Mouse (Mus musculus): ENCODE data around the gene Oaz1. TPM values are rescaled to one million over a fixed set of nuclear protein-coding genes. Genes with fewer than 3 reads are reported as not detected.
A peak's percentile ranks its signal among the peaks of the same experiment; 100 is the strongest.

The Oaz1 gene
- polyA plus RNA-seq, 1 experiment from 2014 or later, result 1,218 TPM

MicroRNAs within 50 kb of the gene (microRNA counts, 519-probe panel; counts per million panel counts)
- not detected for microRNA mmu-miR-1982

Small RNA genes within 50 kb of the gene (microRNA-seq; reads per million reads assigned to microRNA genes)
- 5.6 reads per million, percentile 28 among the genes with 10 or more reads in this experiment for gene Mir1982

Other genes starting within 250 kb of the Oaz1 start
- 4.9 and 5.0 TPM in 2 replicates for gene Klf16, start 249.3 kb upstream of the Oaz1 start, polyA plus RNA-seq (2014; fragmentation: Nextera tagmentation; extraction: Ambion mirVana)
- 128 and 151 TPM in 2 replicates for gene Abhd17a, start 236.3 kb upstream of the Oaz1 start, polyA plus RNA-seq (2014; fragmentation: Nextera tagmentation; extraction: Ambion mirVana)
- gene Scamp4, start 223.8 kb upstream of the Oaz1 start, polyA plus RNA-seq (2014; fragmentation: Nextera tagmentation; extraction: Ambion mirVana), result 62.1 and 67.6 TPM in 2 replicates
- gene Adat3, start 223.8 kb upstream of the Oaz1 start, polyA plus RNA-seq (2014; fragmentation: Nextera tagmentation; extraction: Ambion mirVana), result 4.9 and 5.0 TPM in 2 replicates
- 2.5 and 2.6 TPM in 2 replicates for gene Gm49322, start 220.6 kb upstream of the Oaz1 start, polyA plus RNA-seq (2014; fragmentation: Nextera tagmentation; extraction: Ambion mirVana)
- gene Csnk1g2, start 203.8 kb upstream of the Oaz1 start, polyA plus RNA-seq (2014; fragmentation: Nextera tagmentation; extraction: Ambion mirVana), result 74.1 and 98.5 TPM in 2 replicates
- 80.1 and 88.8 TPM in 2 replicates for gene Btbd2, start 169.6 kb upstream of the Oaz1 start, polyA plus RNA-seq (2014; fragmentation: Nextera tagmentation; extraction: Ambion mirVana)
- 46.7 and 54.2 TPM in 2 replicates for gene Mknk2, start 148.5 kb upstream of the Oaz1 start, polyA plus RNA-seq (2014; fragmentation: Nextera tagmentation; extraction: Ambion mirVana)
- 45.2 and 47.3 TPM in 2 replicates for gene Mob3a, start 124.7 kb upstream of the Oaz1 start, polyA plus RNA-seq (2014; fragmentation: Nextera tagmentation; extraction: Ambion mirVana)
- 22.4 and 25.1 TPM in 2 replicates for gene Izumo4, start 124.5 kb upstream of the Oaz1 start, polyA plus RNA-seq (2014; fragmentation: Nextera tagmentation; extraction: Ambion mirVana)
- 106 and 116 TPM in 2 replicates for gene Ap3d1, start 84.4 kb upstream of the Oaz1 start, polyA plus RNA-seq (2014; fragmentation: Nextera tagmentation; extraction: Ambion mirVana)
- 23.4 and 27.9 TPM in 2 replicates for gene Dot1l, start 71.5 kb upstream of the Oaz1 start, polyA plus RNA-seq (2014; fragmentation: Nextera tagmentation; extraction: Ambion mirVana)
- gene Sf3a2, start 28.5 kb upstream of the Oaz1 start, polyA plus RNA-seq (2014; fragmentation: Nextera tagmentation; extraction: Ambion mirVana), result 57.2 and 75.1 TPM in 2 replicates
- 107 and 116 TPM in 2 replicates for gene Plekhj1, start 28.0 kb upstream of the Oaz1 start, polyA plus RNA-seq (2014; fragmentation: Nextera tagmentation; extraction: Ambion mirVana)
- gene Amh, start 21.4 kb upstream of the Oaz1 start, polyA plus RNA-seq (2014; fragmentation: Nextera tagmentation; extraction: Ambion mirVana), result 0.12 TPM in 1 of 2 replicates, not detected in the other
- gene Jsrp1, start 13.2 kb upstream of the Oaz1 start, polyA plus RNA-seq (2014; fragmentation: Nextera tagmentation; extraction: Ambion mirVana), result 0.23 and 0.30 TPM in 2 replicates
- gene Lingo3, start 17.4 kb downstream of the Oaz1 start, polyA plus RNA-seq (2014; fragmentation: Nextera tagmentation; extraction: Ambion mirVana), result 6.2 and 7.3 TPM in 2 replicates
- gene Lsm7, start 28.6 kb downstream of the Oaz1 start, polyA plus RNA-seq (2014; fragmentation: Nextera tagmentation; extraction: Ambion mirVana), result 256 and 328 TPM in 2 replicates
- 60.5 and 62.7 TPM in 2 replicates for gene Sppl2b, start 28.6 kb downstream of the Oaz1 start, polyA plus RNA-seq (2014; fragmentation: Nextera tagmentation; extraction: Ambion mirVana)
- 0.26 TPM in 1 of 2 replicates, not detected in the other for gene Tmprss9, start 45.2 kb downstream of the Oaz1 start, polyA plus RNA-seq (2014; fragmentation: Nextera tagmentation; extraction: Ambion mirVana)
- gene Timm13, start 74.3 kb downstream of the Oaz1 start, polyA plus RNA-seq (2014; fragmentation: Nextera tagmentation; extraction: Ambion mirVana), result 331 and 393 TPM in 2 replicates
- gene Lmnb2, start 91.6 kb downstream of the Oaz1 start, polyA plus RNA-seq (2014; fragmentation: Nextera tagmentation; extraction: Ambion mirVana), result 13.9 and 20.0 TPM in 2 replicates
- gene Gadd45b, start 103.4 kb downstream of the Oaz1 start, polyA plus RNA-seq (2014; fragmentation: Nextera tagmentation; extraction: Ambion mirVana), result 4.3 and 8.0 TPM in 2 replicates
- gene Gng7, start 188.3 kb downstream of the Oaz1 start, polyA plus RNA-seq (2014; fragmentation: Nextera tagmentation; extraction: Ambion mirVana), result 11.5 and 11.6 TPM in 2 replicates
- gene Diras1, start 199.0 kb downstream of the Oaz1 start, polyA plus RNA-seq (2014; fragmentation: Nextera tagmentation; extraction: Ambion mirVana), result 24.0 and 55.4 TPM in 2 replicates
- 32.4 and 34.9 TPM in 2 replicates for gene Slc39a3, start 210.8 kb downstream of the Oaz1 start, polyA plus RNA-seq (2014; fragmentation: Nextera tagmentation; extraction: Ambion mirVana)
- gene Sgta, start 233.5 kb downstream of the Oaz1 start, polyA plus RNA-seq (2014; fragmentation: Nextera tagmentation; extraction: Ambion mirVana), result 259 and 292 TPM in 2 replicates
- 31.2 and 38.2 TPM in 2 replicates for gene Thop1, start 243.4 kb downstream of the Oaz1 start, polyA plus RNA-seq (2014; fragmentation: Nextera tagmentation; extraction: Ambion mirVana)

Data from midbrain, embryonic 14.5 days (tissue).